Mouse (Mus musculus): ENCODE measurements around the gene Rftn1.

Rftn1 gene

GRCm38 (mm10) chr17:50021400-50021799, 169.1 kb downstream of the Rftn1 start:
- DNase-seq (ENCODE audit: low read depth) = no peak

- no peak for DNase-seq (ENCODE audit: low read depth)
Measured at GRCm38 (mm10) chr17:50020211-50021001, 170.1 kb downstream of the Rftn1 start.

- no peak for DNase-seq (ENCODE audit: low read depth)
Measured at GRCm38 (mm10) chr17:50019819-50020210, 170.7 kb downstream of the Rftn1 start.

GRCm38 (mm10) chr17:50019090-50019489, 171.4 kb downstream of the Rftn1 start:
- no peak for DNase-seq (ENCODE audit: low read depth)

- DNase-seq (ENCODE audit: low read depth) = no peak
Measured at GRCm38 (mm10) chr17:50014708-50015107, 175.8 kb downstream of the Rftn1 start.

GRCm38 (mm10) chr17:50013848-50014247, 176.6 kb downstream of the Rftn1 start:
- no peak for DNase-seq (ENCODE audit: low read depth)

- no peak for DNase-seq (ENCODE audit: low read depth)
Measured at GRCm38 (mm10) chr17:50010096-50010495, 180.4 kb downstream of the Rftn1 start.

- no peak for DNase-seq (ENCODE audit: low read depth)
Measured at GRCm38 (mm10) chr17:50006721-50007351, 183.6 kb downstream of the Rftn1 start.

- no peak for DNase-seq (ENCODE audit: low read depth)
Measured at GRCm38 (mm10) chr17:50006338-50006720, 184.1 kb downstream of the Rftn1 start.

GRCm38 (mm10) chr17:50003156-50003555, 187.3 kb downstream of the Rftn1 start:
- DNase-seq (ENCODE audit: low read depth) = no peak

GRCm38 (mm10) chr17:50002171-50002570, 188.3 kb downstream of the Rftn1 start:
- no peak for DNase-seq (ENCODE audit: low read depth)

- no peak for DNase-seq (ENCODE audit: low read depth)
Measured at GRCm38 (mm10) chr17:50001754-50002153, 188.7 kb downstream of the Rftn1 start.

- DNase-seq (ENCODE audit: low read depth) = no peak
Measured at GRCm38 (mm10) chr17:50000580-50000979, 189.9 kb downstream of the Rftn1 start.

- no peak for DNase-seq (ENCODE audit: low read depth)
Measured at GRCm38 (mm10) chr17:49996626-49997152, 193.8 kb downstream of the Rftn1 start.

- DNase-seq (ENCODE audit: low read depth) = no peak
Measured at GRCm38 (mm10) chr17:49996097-49996496, 194.4 kb downstream of the Rftn1 start.

GRCm38 (mm10) chr17:49995226-49995625, 195.2 kb downstream of the Rftn1 start:
- DNase-seq (ENCODE audit: low read depth) = no peak

GRCm38 (mm10) chr17:49993631-49994030, 196.8 kb downstream of the Rftn1 start:
- no peak for DNase-seq (ENCODE audit: low read depth)

- no peak for DNase-seq (ENCODE audit: low read depth)
Measured at GRCm38 (mm10) chr17:49992625-49993603, 197.6 kb downstream of the Rftn1 start.

GRCm38 (mm10) chr17:49989583-49989982, 200.9 kb downstream of the Rftn1 start:
- DNase-seq (ENCODE audit: low read depth) = no peak

GRCm38 (mm10) chr17:49987095-49987494, 203.4 kb downstream of the Rftn1 start:
- no peak for DNase-seq (ENCODE audit: low read depth)

GRCm38 (mm10) chr17:49983478-49983877, 207.0 kb downstream of the Rftn1 start:
- no peak for DNase-seq (ENCODE audit: low read depth)
